ENCODE assay signal across 14 mouse cellular contexts in genomic region chr2:135970902-135971301, GRCm38 (mm10).
DNase-seq lines count a peak whose midpoint lies in the region.
"Had no signal": no experiment of that assay in that cellular context is flagged by ENCODE, and none has a peak within 500 bp of the region (broad histone marks: within the 10 kb centered on the region; RNA-seq: fewer than 3 reads in every experiment).

No protein-coding gene starts in this region.

- intact Hi-C loops in heart, postnatal 14 days (cut with DNase I), result no loop called here

- DNase-seq in heart, adult 11 months, result peak; percentile 5
- DNase-seq in heart, postnatal 14 days, result no peak
- peak; percentile 42 to 53 for DNase-seq in right cerebral cortex, adult 2 months (ENCODE audit: low spot score in 2 of 2)
- DNase-seq in right cerebral cortex, postnatal 10 days (ENCODE audit: low spot score in 2 of 2), result no peak
- DNase-seq in telencephalon, adult 2 months (ENCODE audit: low read depth, low spot score), result peak; percentile 60
- DNase-seq in yolk sac, embryonic 10.5 days (ENCODE audit: low spot score), result no peak
- DNase-seq: adrenal gland, adult 8-10 months; adrenal gland, postnatal 25 days; cerebellum, adult 18-20 months; cerebellum, adult 9-10 months; cerebellum, postnatal 14 days; forebrain, postnatal 0 days; gastrocnemius, postnatal 25 days; heart, adult 2 months had no signal

Comparison
In these comparisons a context has a peak if more than half of its experiments do, and no peak if none do; other contexts are left out.
1. DNase-seq: peak in heart, adult 11 months (single experiment), right cerebral cortex, adult 2 months (2 of 2) and telencephalon, adult 2 months (single experiment); none in heart, postnatal 14 days (0 of 2), right cerebral cortex, postnatal 10 days (0 of 2) and yolk sac, embryonic 10.5 days (single experiment).